Mouse (Mus musculus) lung, postnatal 36 days (tissue): Measurements from ENCODE around the gene Dars2.

Experiments
- DNase-seq: peaks from one replicate; pipeline ENCODE4 v3.0.0; 2022; ENCODE audit warnings: mixed read lengths

The Dars2 gene

GRCm38 (mm10) chr1:161070352-161071271 lies at the start of gene Dars2, which contains the start of gene Cenpl:
Dars2 (minus strand) TSS chr1:161070658.
Cenpl (plus strand) TSS chr1:161070713.
- DNase-seq, result peak; percentile 98

- DNase-seq, result no peak
Observed at GRCm38 (mm10) chr1:161114591-161114990, 44.1 kb upstream of the Dars2 start.

- no peak for DNase-seq
Observed at GRCm38 (mm10) chr1:161109216-161109615, 38.8 kb upstream of the Dars2 start.

- no peak for DNase-seq
Observed at GRCm38 (mm10) chr1:161103842-161104241, 33.4 kb upstream of the Dars2 start.

- no peak for DNase-seq
Observed at GRCm38 (mm10) chr1:161099721-161100405, 29.4 kb upstream of the Dars2 start.

- peak; percentile 25 for DNase-seq
Observed at GRCm38 (mm10) chr1:161077243-161077642, 6.8 kb upstream of the Dars2 start.

GRCm38 (mm10) chr1:161076238-161076637 lies 5.8 kb upstream of the Dars2 start:
- no peak for DNase-seq

GRCm38 (mm10) chr1:161071272-161071620 lies 788 bp upstream of the Dars2 start:
- DNase-seq, result no peak

- no peak for DNase-seq
Observed at GRCm38 (mm10) chr1:161063351-161063750, 7.1 kb downstream of the Dars2 start.

GRCm38 (mm10) chr1:161057164-161057563 lies 13.3 kb downstream of the Dars2 start:
- DNase-seq, result no peak

- no peak for DNase-seq
Observed at GRCm38 (mm10) chr1:161046972-161047371, 23.5 kb downstream of the Dars2 start.

GRCm38 (mm10) chr1:161041261-161042020 lies 29.0 kb downstream of the Dars2 start:
- DNase-seq, result no peak

GRCm38 (mm10) chr1:161040855-161041254 lies 29.6 kb downstream of the Dars2 start:
- no peak for DNase-seq

GRCm38 (mm10) chr1:161040426-161040770 lies 30.1 kb downstream of the Dars2 start:
- no peak for DNase-seq

GRCm38 (mm10) chr1:161039741-161040425 lies 30.6 kb downstream of the Dars2 start:
- DNase-seq, result no peak

- no peak for DNase-seq
Observed at GRCm38 (mm10) chr1:161038968-161039721, 31.3 kb downstream of the Dars2 start.

GRCm38 (mm10) chr1:161038004-161038403 lies 32.5 kb downstream of the Dars2 start:
- DNase-seq, result no peak

GRCm38 (mm10) chr1:161037599-161037998 lies 32.9 kb downstream of the Dars2 start:
- no peak for DNase-seq

GRCm38 (mm10) chr1:161037026-161037425 lies 33.4 kb downstream of the Dars2 start:
- DNase-seq, result no peak

- no peak for DNase-seq
Observed at GRCm38 (mm10) chr1:161036411-161036841, 34.0 kb downstream of the Dars2 start.

- DNase-seq, result peak; percentile 23
Observed at GRCm38 (mm10) chr1:161035786-161036404, 34.6 kb downstream of the Dars2 start.
